Mouse (Mus musculus): Measurements from ENCODE around the gene Celf3. TPM values are rescaled to one million over a fixed set of nuclear protein-coding genes. Genes with fewer than 3 reads are reported as not detected.

The Celf3 gene
- polyA plus RNA-seq, 1 experiment from 2014 or later = 210 TPM

- 0 out of 2 replicates have a peak overlapping the region, but pooled peaks have one; percentile 75 for H3K27ac ChIP-seq (ENCODE audit: low read depth, low read length)
- H3K36me3 ChIP-seq (ENCODE audit: control insufficient read depth, insufficient read depth, low read length) = no peaks in the 10 kb centered on the region
- no peak for ATAC-seq (ENCODE audit: low FRiP score)
- no peak overlapping the region for H3K4me2 ChIP-seq (replicated peaks; ENCODE audit: low read depth, low read length)
- no peaks in the 10 kb centered on the region for H3K9me3 ChIP-seq (ENCODE audit: control insufficient read depth, low read length)
- WGBS = 72% methylated on average over 8 of the region's 8 CpGs
- H3K27me3 ChIP-seq (ENCODE audit: control insufficient read depth, insufficient read depth, low read length) = 0 out of 2 replicates have a peak, but pooled peaks cover 3% of the 10 kb centered on the region
- DNase-seq (ENCODE audit: low spot score) = no peak
- H3K4me3 ChIP-seq (ENCODE audit: low read depth, low read length) = no peak overlapping the region
- no peak overlapping the region for H3K9ac ChIP-seq (ENCODE audit: low read depth, low read length)
- peaks cover 9% of the 10 kb centered on the region for H3K4me1 ChIP-seq (replicated peaks; ENCODE audit: control insufficient read depth, insufficient read depth, low read length)
Measured at GRCm38 (mm10) chr3:94476301-94477035, 1.6 kb upstream of the Celf3 start.

DNA sequence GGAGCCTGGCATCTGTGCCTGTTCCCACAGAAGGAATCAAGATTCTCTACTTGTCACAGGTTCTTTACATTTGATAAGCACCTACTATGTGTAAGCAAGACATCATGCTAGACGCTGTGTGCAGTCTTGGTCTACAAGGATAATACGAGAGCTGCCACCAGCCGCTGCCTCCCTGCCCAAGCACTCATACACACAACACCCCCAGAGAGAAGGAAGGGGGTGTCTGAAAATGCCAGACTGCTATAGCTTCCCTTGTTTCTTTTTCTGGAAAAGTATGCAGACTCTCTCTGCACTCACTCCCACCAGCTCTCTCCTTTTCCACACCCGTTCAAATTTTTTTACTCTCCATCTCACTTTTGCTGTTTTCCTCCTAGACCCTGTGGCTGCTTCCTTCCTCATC, 651 bp upstream of the Celf3 start:
- Histone ChIP-seq H3K4me2 (replicated peaks; ENCODE audit: low read depth, low read length) (peak overlapping the region; percentile 72), H3K4me3 (ENCODE audit: low read depth, low read length) (peak overlapping the region; percentile 15), H3K9me3 (ENCODE audit: control insufficient read depth, low read length) (no peaks in the 10 kb centered on the region), H3K9ac (ENCODE audit: low read depth, low read length) (peak overlapping the region; percentile 35; the same call in 1 of the 2 replicates), H3K27me3 (ENCODE audit: control insufficient read depth, insufficient read depth, low read length) (0 out of 2 replicates have a peak, but pooled peaks cover 3% of the 10 kb centered on the region), H3K27ac (ENCODE audit: low read depth, low read length) (peak overlapping the region; percentile 75), H3K36me3 (ENCODE audit: control insufficient read depth, insufficient read depth, low read length) (no peaks in the 10 kb centered on the region), H3K4me1 (replicated peaks; ENCODE audit: control insufficient read depth, insufficient read depth, low read length) (peaks cover 12% of the 10 kb centered on the region)
- WGBS = 47% methylated on average over 4 of the region's 4 CpGs
- ATAC-seq (ENCODE audit: low FRiP score) (0 out of 2 replicates have a peak, but pooled peaks have one; percentile 0), DNase-seq (ENCODE audit: low spot score) (no peak)

DNA sequence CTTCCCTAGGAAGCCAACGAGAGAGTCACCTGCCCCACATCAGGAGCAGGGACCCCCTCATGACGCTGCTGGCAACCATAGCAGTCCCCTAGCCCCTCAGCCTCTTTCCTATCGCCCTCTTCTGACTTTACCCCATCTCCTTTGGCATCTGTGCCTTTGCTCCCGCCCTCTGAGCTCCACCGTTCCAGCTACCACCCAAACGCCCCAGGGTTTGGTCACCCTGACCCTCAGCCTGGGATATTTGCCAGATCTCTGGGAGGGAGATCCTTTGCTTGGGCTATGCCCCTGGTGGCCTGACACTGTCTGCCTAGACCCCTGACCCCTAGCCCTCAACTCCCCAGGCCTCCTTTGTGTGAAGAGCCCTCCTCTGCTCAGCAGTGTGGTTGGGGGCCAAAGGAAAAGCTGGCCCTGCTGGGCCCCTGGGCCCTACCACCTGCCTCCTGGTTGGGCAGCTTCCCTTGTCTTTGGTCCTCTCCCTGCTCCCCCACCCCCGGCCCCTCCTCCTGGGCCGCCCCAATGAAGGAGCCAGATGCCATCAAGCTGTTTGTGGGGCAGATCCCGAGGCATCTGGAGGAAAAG, 585 bp downstream of the Celf3 start:
- peak overlapping the region; percentile 63 for H3K9ac ChIP-seq (ENCODE audit: low read depth, low read length)
- peak; percentile 42 for DNase-seq (ENCODE audit: low spot score)
- 0 out of 2 replicates have a peak, but pooled peaks cover 3% of the 10 kb centered on the region for H3K27me3 ChIP-seq (ENCODE audit: control insufficient read depth, insufficient read depth, low read length)
- 3% methylated on average over 9 of the region's 9 CpGs for WGBS
- H3K27ac ChIP-seq (ENCODE audit: low read depth, low read length) = peak overlapping the region; percentile 75
- peaks cover 21% of the 10 kb centered on the region for H3K4me1 ChIP-seq (replicated peaks; ENCODE audit: control insufficient read depth, insufficient read depth, low read length)
- ATAC-seq (ENCODE audit: low FRiP score) = peak; percentile 21
- no peaks in the 10 kb centered on the region for H3K36me3 ChIP-seq (ENCODE audit: control insufficient read depth, insufficient read depth, low read length)
- H3K9me3 ChIP-seq (ENCODE audit: control insufficient read depth, low read length) = no peaks in the 10 kb centered on the region
- peak overlapping the region; percentile 72 for H3K4me2 ChIP-seq (replicated peaks; ENCODE audit: low read depth, low read length)
- H3K4me3 ChIP-seq (ENCODE audit: low read depth, low read length) = peak overlapping the region; percentile 52

- peak; percentile 47 for DNase-seq (ENCODE audit: low spot score)
- Histone ChIP-seq H3K9me3 (ENCODE audit: control insufficient read depth, low read length) (no peaks in the 10 kb centered on the region), H3K27me3 (ENCODE audit: control insufficient read depth, insufficient read depth, low read length) (0 out of 2 replicates have a peak, but pooled peaks cover 3% of the 10 kb centered on the region), H3K4me3 (ENCODE audit: low read depth, low read length) (peak overlapping the region; percentile 52), H3K9ac (ENCODE audit: low read depth, low read length) (peak overlapping the region; percentile 63), H3K4me1 (replicated peaks; ENCODE audit: control insufficient read depth, insufficient read depth, low read length) (peaks cover 21% of the 10 kb centered on the region), H3K4me2 (replicated peaks; ENCODE audit: low read depth, low read length) (peak overlapping the region; percentile 72), H3K27ac (ENCODE audit: low read depth, low read length) (peak overlapping the region; percentile 75; the same call in 1 of the 2 replicates), H3K36me3 (ENCODE audit: control insufficient read depth, insufficient read depth, low read length) (no peaks in the 10 kb centered on the region)
- no peak for ATAC-seq (ENCODE audit: low FRiP score)
- 6% methylated on average over 11 of the region's 11 CpGs for WGBS
Measured at GRCm38 (mm10) chr3:94479564-94479963, 1.5 kb downstream of the Celf3 start.

GRCm38 (mm10) chr3:94480291-94480884, 2.3 kb downstream of the Celf3 start, which contains the start of gene Riiad1:
Gene Riiad1, minus strand, starts transcription at chr3:94480341.
- WGBS = 9% methylated on average over 16 of the region's 16 CpGs
- DNase-seq (ENCODE audit: low spot score) = peak; percentile 55
- Histone ChIP-seq H3K4me2 (replicated peaks; ENCODE audit: low read depth, low read length) (peak within 1 kb of the TSS; percentile 72), H3K9me3 (ENCODE audit: control insufficient read depth, low read length) (no peaks in the 10 kb centered on the region), H3K27ac (ENCODE audit: low read depth, low read length) (peak within 1 kb of the TSS; percentile 75), H3K4me1 (replicated peaks; ENCODE audit: control insufficient read depth, insufficient read depth, low read length) (peaks cover 21% of the 10 kb centered on the region), H3K36me3 (ENCODE audit: control insufficient read depth, insufficient read depth, low read length) (no peaks in the 10 kb centered on the region), H3K4me3 (ENCODE audit: low read depth, low read length) (peak within 1 kb of the TSS; percentile 52), H3K27me3 (ENCODE audit: control insufficient read depth, insufficient read depth, low read length) (0 out of 2 replicates have a peak, but pooled peaks cover 3% of the 10 kb centered on the region), H3K9ac (ENCODE audit: low read depth, low read length) (peak within 1 kb of the TSS; percentile 63)
- no peak for ATAC-seq (ENCODE audit: low FRiP score)

GRCm38 (mm10) chr3:94481429-94481828, 3.3 kb downstream of the Celf3 start:
- H3K27ac ChIP-seq (ENCODE audit: low read depth, low read length) = no peak overlapping the region
- peak overlapping the region; percentile 72; the same call in 1 of the 2 replicates for H3K4me2 ChIP-seq (replicated peaks; ENCODE audit: low read depth, low read length)
- H3K4me3 ChIP-seq (ENCODE audit: low read depth, low read length) = no peak overlapping the region
- no peaks in the 10 kb centered on the region for H3K36me3 ChIP-seq (ENCODE audit: control insufficient read depth, insufficient read depth, low read length)
- WGBS = 67% methylated on average over 4 of the region's 4 CpGs
- no peak overlapping the region for H3K9ac ChIP-seq (ENCODE audit: low read depth, low read length)
- DNase-seq (ENCODE audit: low spot score) (no peak), ATAC-seq (ENCODE audit: low FRiP score) (no peak)
- H3K4me1 ChIP-seq (replicated peaks; ENCODE audit: control insufficient read depth, insufficient read depth, low read length) = peaks cover 21% of the 10 kb centered on the region
- H3K27me3 ChIP-seq (ENCODE audit: control insufficient read depth, insufficient read depth, low read length) = 0 out of 2 replicates have a peak, but pooled peaks cover 3% of the 10 kb centered on the region
- no peaks in the 10 kb centered on the region for H3K9me3 ChIP-seq (ENCODE audit: control insufficient read depth, low read length)

DNA sequence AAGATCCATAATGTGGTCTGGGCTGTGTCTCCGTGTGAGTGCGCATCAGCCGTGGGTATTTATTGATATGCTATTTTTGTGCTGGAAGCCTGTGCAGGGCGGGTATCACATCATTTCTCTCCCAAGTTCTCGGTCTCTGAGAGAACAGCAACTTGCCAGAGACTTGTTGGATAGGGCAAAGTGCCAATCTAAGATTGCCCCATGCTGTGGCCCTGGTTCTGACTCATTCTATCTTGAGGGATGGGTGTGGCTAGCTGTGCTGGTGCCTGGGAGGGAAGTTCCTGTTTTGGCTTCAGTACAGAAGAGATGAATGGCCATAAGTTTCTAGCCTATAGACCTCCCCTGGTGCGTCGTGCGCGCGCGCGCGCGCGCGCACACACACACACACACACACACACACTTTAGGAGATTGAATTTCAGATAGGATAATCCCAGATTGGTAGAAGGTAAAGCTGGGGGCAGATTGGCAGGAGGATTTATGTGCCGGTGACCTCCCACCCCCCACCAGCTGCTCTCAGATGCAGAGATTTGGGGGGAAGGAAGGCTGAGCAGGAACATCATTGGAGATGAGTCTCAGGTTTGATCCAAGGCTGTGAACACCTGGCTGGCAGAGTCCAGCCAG, 4.8 kb downstream of the Celf3 start:
- Histone ChIP-seq H3K9ac (ENCODE audit: low read depth, low read length) (no peak overlapping the region), H3K27ac (ENCODE audit: low read depth, low read length) (peak overlapping the region; percentile 77; the same call in 1 of the 2 replicates), H3K4me1 (replicated peaks; ENCODE audit: control insufficient read depth, insufficient read depth, low read length) (peaks cover 21% of the 10 kb centered on the region), H3K4me3 (ENCODE audit: low read depth, low read length) (no peak overlapping the region), H3K27me3 (ENCODE audit: control insufficient read depth, insufficient read depth, low read length) (0 out of 2 replicates have a peak, but pooled peaks cover 3% of the 10 kb centered on the region), H3K9me3 (ENCODE audit: control insufficient read depth, low read length) (no peaks in the 10 kb centered on the region), H3K4me2 (replicated peaks; ENCODE audit: low read depth, low read length) (no peak overlapping the region), H3K36me3 (ENCODE audit: control insufficient read depth, insufficient read depth, low read length) (no peaks in the 10 kb centered on the region)
- DNase-seq (ENCODE audit: low spot score) (no peak), ATAC-seq (ENCODE audit: low FRiP score) (no peak)
- WGBS = 85% methylated on average over 17 of the region's 17 CpGs

- H3K27me3 ChIP-seq (ENCODE audit: control insufficient read depth, insufficient read depth, low read length) = 0 out of 2 replicates have a peak, but pooled peaks cover 3% of the 10 kb centered on the region
- 14% methylated on average over 20 of the region's 20 CpGs for WGBS
- H3K4me1 ChIP-seq (replicated peaks; ENCODE audit: control insufficient read depth, insufficient read depth, low read length) = peaks cover 21% of the 10 kb centered on the region
- H3K27ac ChIP-seq (ENCODE audit: low read depth, low read length) = peak overlapping the region; percentile 77
- H3K9ac ChIP-seq (ENCODE audit: low read depth, low read length) = no peak overlapping the region
- ATAC-seq (ENCODE audit: low FRiP score) (peak; percentile 94), DNase-seq (ENCODE audit: low spot score) (peak; percentile 98)
- H3K36me3 ChIP-seq (ENCODE audit: control insufficient read depth, insufficient read depth, low read length) = no peaks in the 10 kb centered on the region
- H3K4me2 ChIP-seq (replicated peaks; ENCODE audit: low read depth, low read length) = peak overlapping the region; percentile 29
- H3K4me3 ChIP-seq (ENCODE audit: low read depth, low read length) = no peak overlapping the region
- H3K9me3 ChIP-seq (ENCODE audit: control insufficient read depth, low read length) = no peaks in the 10 kb centered on the region
Measured at GRCm38 (mm10) chr3:94483790-94484439, 5.8 kb downstream of the Celf3 start.

Measured in hindbrain, embryonic 11.5 days (tissue).